Mouse (Mus musculus): Measurements from ENCODE around the gene Ddi2. TPM values are rescaled to one million over a fixed set of nuclear protein-coding genes. Genes with fewer than 3 reads are reported as not detected.
A peak's percentile ranks its signal among the peaks of the same experiment; 100 is the strongest.

Gene Ddi2
- polyA plus RNA-seq, 1 experiment from 2014 or later = 16.8 TPM

DNA sequence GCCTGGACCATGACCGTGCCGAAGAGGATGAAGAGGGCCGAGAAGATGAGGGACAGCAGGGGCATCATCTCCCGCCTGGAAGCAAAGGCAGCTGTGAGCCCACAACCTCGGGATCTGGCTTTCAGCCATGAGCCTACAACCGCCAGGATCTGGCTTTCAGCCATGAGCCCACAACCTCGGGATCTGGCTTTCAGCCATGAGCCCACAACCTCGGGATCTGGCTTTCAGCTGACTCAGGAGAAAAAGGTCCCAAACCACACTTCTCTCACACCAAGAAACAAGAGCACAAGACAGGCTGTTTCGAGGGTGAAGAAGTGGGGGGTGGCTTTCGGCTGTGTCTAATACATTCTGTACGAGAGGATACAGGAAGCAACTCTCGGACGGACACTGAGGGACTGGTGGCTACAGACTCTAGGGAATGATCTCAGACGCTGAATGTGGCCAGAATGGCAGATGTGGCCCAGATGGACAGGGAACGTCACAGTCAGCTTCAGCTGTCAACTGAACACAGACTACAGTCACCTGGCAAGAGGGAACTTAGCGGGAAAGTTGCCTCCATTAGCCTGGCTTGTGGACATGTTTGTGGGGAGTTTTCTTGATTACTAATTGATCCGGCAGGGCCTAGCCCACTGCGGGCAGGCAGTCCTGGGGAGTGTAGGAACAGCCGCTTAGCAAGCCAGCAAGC lies 43.6 kb upstream of the Ddi2 start:
- Histone ChIP-seq H3K27me3 (replicated peaks; ENCODE audit: insufficient read depth, low read length) (no peaks in the 10 kb centered on the region), H3K27ac (ENCODE audit: low read length) (peak overlapping the region; percentile 69), H3K4me3 (ENCODE audit: low read depth, low read length) (no peak overlapping the region), H3K4me1 (ENCODE audit: insufficient read depth, low read depth, low read length) (0 out of 2 replicates have a peak, but pooled peaks cover 4% of the 10 kb centered on the region), H3K9me3 (ENCODE audit: low read length) (no peaks in the 10 kb centered on the region), H3K36me3 (ENCODE audit: insufficient read depth, low read length) (peaks cover 32% of the 10 kb centered on the region), H3K9ac (replicated peaks; ENCODE audit: low read depth) (no peak overlapping the region), H3K4me2 (replicated peaks; ENCODE audit: low read depth, low read length) (peak overlapping the region; percentile 17; the same call in 1 of the 2 replicates)
- peak; percentile 80 for ATAC-seq
- TF ChIP-seq CTCF (IDR thresholded peaks at IDR 0.05) = no peak
- no peak for TF ChIP-seq EP300 (IDR thresholded peaks at IDR 0.05)
- peak; percentile 78 for DNase-seq (ENCODE audit: low spot score)
- 38% methylated on average over 19 of the region's 19 CpGs for whole genome bisulfite sequencing

DNA sequence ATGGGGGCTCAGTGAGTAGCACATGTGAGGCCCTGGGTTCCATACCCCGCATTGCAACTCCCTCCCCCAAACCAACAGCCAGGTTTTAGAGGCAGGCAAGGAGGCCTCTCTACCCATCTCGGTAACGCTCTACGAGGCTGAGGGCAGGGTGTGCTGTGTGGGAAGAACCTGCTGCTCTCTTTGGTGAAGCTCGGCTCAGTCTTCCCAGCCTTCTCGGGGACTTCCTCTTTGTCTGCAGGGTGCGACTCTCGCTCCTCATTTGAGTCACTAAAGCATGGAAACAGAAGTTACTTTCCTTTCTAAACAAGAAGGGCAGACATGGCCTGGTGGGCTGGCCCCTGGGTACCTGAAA lies 43.1 kb upstream of the Ddi2 start:
- WGBS = 55% methylated on average over 8 of the region's 8 CpGs
- Histone ChIP-seq H3K4me2 (replicated peaks; ENCODE audit: low read depth, low read length) (peak overlapping the region; percentile 17; the same call in 1 of the 2 replicates), H3K4me3 (ENCODE audit: low read depth, low read length) (no peak overlapping the region), H3K36me3 (ENCODE audit: insufficient read depth, low read length) (peaks cover 32% of the 10 kb centered on the region), H3K27ac (ENCODE audit: low read length) (peak overlapping the region; percentile 69), H3K4me1 (ENCODE audit: insufficient read depth, low read depth, low read length) (0 out of 2 replicates have a peak, but pooled peaks cover 4% of the 10 kb centered on the region), H3K9me3 (ENCODE audit: low read length) (no peaks in the 10 kb centered on the region), H3K27me3 (replicated peaks; ENCODE audit: insufficient read depth, low read length) (no peaks in the 10 kb centered on the region), H3K9ac (replicated peaks; ENCODE audit: low read depth) (no peak overlapping the region)
- no peak for TF ChIP-seq EP300 (IDR thresholded peaks at IDR 0.05)
- TF ChIP-seq CTCF (IDR thresholded peaks at IDR 0.05) = no peak
- DNase-seq (ENCODE audit: low spot score) = peak; percentile 23
- ATAC-seq = 0 out of 2 replicates have a peak, but pooled peaks have one; percentile 0

DNA sequence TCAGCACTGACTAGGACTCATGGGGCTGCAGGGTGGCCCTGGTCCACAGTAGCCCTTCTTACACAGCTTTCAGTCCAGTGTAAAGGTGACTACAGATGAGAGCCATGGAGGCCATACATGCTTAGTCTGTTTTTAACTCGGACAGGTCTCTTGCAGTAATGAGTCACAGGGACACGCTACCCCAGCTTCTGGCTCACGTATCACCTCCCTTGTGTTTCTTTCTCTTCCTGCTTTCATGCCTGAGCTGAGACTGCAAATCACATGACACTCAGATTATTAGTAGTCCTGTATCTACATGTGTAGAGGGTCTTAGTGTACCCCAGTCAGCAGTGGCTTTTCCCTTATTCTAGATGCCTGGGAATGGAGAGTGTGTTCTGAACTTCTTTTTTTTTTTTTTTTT lies 41.8 kb upstream of the Ddi2 start:
- no peaks in the 10 kb centered on the region for H3K27me3 ChIP-seq (replicated peaks; ENCODE audit: insufficient read depth, low read length)
- H3K9me3 ChIP-seq (ENCODE audit: low read length) = no peaks in the 10 kb centered on the region
- no peak overlapping the region for H3K4me2 ChIP-seq (replicated peaks; ENCODE audit: low read depth, low read length)
- DNase-seq (ENCODE audit: low spot score) (no peak), ATAC-seq (no peak)
- 0 out of 2 replicates have a peak, but pooled peaks cover 4% of the 10 kb centered on the region for H3K4me1 ChIP-seq (ENCODE audit: insufficient read depth, low read depth, low read length)
- H3K36me3 ChIP-seq (ENCODE audit: insufficient read depth, low read length) = peaks cover 24% of the 10 kb centered on the region
- no peak overlapping the region for H3K9ac ChIP-seq (replicated peaks; ENCODE audit: low read depth)
- no peak for TF ChIP-seq CTCF (IDR thresholded peaks at IDR 0.05)
- TF ChIP-seq EP300 (IDR thresholded peaks at IDR 0.05) = no peak
- 96% methylated on average over 3 of the region's 3 CpGs for WGBS
- H3K27ac ChIP-seq (ENCODE audit: low read length) = no peak overlapping the region
- no peak overlapping the region for H3K4me3 ChIP-seq (ENCODE audit: low read depth, low read length)

DNA sequence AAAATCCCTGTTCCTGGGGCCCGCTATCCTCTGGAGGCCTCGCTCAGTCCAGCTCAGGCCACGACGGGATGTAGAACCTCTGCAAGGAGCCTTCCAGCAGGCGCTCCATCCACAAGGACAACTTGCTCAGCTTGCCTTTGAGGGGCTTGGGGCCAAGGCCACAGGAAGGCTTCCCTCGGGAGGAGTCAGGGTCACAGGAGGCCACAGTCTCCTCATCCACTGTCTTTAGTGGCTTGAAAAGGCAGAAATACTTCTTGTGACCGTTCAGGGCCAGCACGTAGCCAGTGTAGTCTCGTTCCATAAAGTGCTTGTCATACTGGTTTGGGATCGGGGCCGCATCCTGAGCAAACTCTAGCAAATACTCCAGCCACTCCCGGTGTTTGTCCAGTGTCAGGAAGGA lies 40.3 kb upstream of the Ddi2 start:
- no peaks in the 10 kb centered on the region for H3K27me3 ChIP-seq (replicated peaks; ENCODE audit: insufficient read depth, low read length)
- H3K9ac ChIP-seq (replicated peaks; ENCODE audit: low read depth) = no peak overlapping the region
- TF ChIP-seq EP300 (IDR thresholded peaks at IDR 0.05) = no peak
- no peak for TF ChIP-seq CTCF (IDR thresholded peaks at IDR 0.05)
- 66% methylated on average over 12 of the region's 12 CpGs for WGBS
- H3K4me1 ChIP-seq (ENCODE audit: insufficient read depth, low read depth, low read length) = 0 out of 2 replicates have a peak, but pooled peaks cover 4% of the 10 kb centered on the region
- ATAC-seq (no peak), DNase-seq (ENCODE audit: low spot score) (no peak)
- no peaks in the 10 kb centered on the region for H3K9me3 ChIP-seq (ENCODE audit: low read length)
- no peak overlapping the region for H3K27ac ChIP-seq (ENCODE audit: low read length)
- no peak overlapping the region for H3K4me2 ChIP-seq (replicated peaks; ENCODE audit: low read depth, low read length)
- peaks cover 24% of the 10 kb centered on the region; the same call in 1 of the 2 replicates for H3K36me3 ChIP-seq (ENCODE audit: insufficient read depth, low read length)
- no peak overlapping the region for H3K4me3 ChIP-seq (ENCODE audit: low read depth, low read length)

DNA sequence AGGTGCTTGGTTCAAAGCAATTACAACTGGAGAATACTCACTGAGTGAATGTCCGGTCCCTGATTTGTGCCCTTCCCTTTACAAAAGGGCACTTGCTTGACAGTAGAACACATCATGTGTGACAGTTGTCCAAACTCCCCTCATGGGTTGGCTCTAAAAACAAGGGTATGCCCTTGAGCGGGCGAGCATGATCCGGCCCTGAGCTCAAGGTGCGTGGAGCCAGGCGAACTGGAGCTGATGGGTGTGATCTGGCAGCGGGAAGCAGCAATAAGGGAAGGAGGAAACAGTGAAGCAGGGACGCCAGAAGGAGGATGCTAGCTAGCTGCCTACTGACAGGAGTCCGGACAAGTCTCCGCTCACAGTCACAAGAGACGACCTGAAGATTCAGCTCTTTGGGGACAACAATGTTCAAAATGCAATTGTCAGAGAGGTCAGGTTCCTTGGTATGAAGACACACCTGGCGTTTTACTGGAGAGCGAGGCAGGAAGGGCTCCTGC lies 38.9 kb upstream of the Ddi2 start:
- ATAC-seq (no peak), DNase-seq (ENCODE audit: low spot score) (no peak)
- no peaks in the 10 kb centered on the region for H3K27me3 ChIP-seq (replicated peaks; ENCODE audit: insufficient read depth, low read length)
- H3K9ac ChIP-seq (replicated peaks; ENCODE audit: low read depth) = no peak overlapping the region
- whole genome bisulfite sequencing = 92% methylated on average over 13 of the region's 13 CpGs
- no peak overlapping the region for H3K4me2 ChIP-seq (replicated peaks; ENCODE audit: low read depth, low read length)
- H3K4me1 ChIP-seq (ENCODE audit: insufficient read depth, low read depth, low read length) = 0 out of 2 replicates have a peak, but pooled peaks cover 4% of the 10 kb centered on the region
- H3K4me3 ChIP-seq (ENCODE audit: low read depth, low read length) = no peak overlapping the region
- H3K9me3 ChIP-seq (ENCODE audit: low read length) = no peaks in the 10 kb centered on the region
- H3K36me3 ChIP-seq (ENCODE audit: insufficient read depth, low read length) = peaks cover 24% of the 10 kb centered on the region; the same call in 1 of the 2 replicates
- no peak overlapping the region for H3K27ac ChIP-seq (ENCODE audit: low read length)
- TF ChIP-seq CTCF (IDR thresholded peaks at IDR 0.05) = no peak
- no peak for TF ChIP-seq EP300 (IDR thresholded peaks at IDR 0.05)

DNA sequence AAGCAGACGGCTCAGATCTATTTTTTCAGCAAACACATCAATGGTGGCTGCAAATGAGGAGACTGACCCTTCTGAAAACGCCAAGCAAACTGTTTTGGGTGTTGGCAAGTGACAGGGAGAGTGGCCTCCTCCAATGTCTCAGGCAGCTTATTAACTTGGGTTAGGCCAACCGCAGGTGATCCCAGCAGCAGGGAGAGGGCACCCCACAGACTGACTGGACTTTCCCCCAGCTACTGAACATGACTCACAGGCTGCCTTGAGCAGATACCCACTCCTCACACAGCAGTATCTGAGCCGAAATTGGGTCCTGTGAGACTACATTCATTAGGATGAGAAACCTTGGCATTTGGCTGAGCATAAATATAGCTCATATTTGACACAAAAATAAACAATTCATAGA lies 37.7 kb upstream of the Ddi2 start:
- no peaks in the 10 kb centered on the region for H3K9me3 ChIP-seq (ENCODE audit: low read length)
- H3K4me1 ChIP-seq (ENCODE audit: insufficient read depth, low read depth, low read length) = no peaks in the 10 kb centered on the region
- no peak for TF ChIP-seq CTCF (IDR thresholded peaks at IDR 0.05)
- TF ChIP-seq EP300 (IDR thresholded peaks at IDR 0.05) = no peak
- no peak for DNase-seq (ENCODE audit: low spot score)
- no peak for ATAC-seq
- 77% methylated on average over 4 of the region's 4 CpGs for WGBS
- no peak overlapping the region for H3K4me2 ChIP-seq (replicated peaks; ENCODE audit: low read depth, low read length)
- H3K36me3 ChIP-seq (ENCODE audit: insufficient read depth, low read length) = peaks cover 24% of the 10 kb centered on the region; the same call in 1 of the 2 replicates
- H3K4me3 ChIP-seq (ENCODE audit: low read depth, low read length) = no peak overlapping the region
- no peak overlapping the region for H3K27ac ChIP-seq (ENCODE audit: low read length)
- no peaks in the 10 kb centered on the region for H3K27me3 ChIP-seq (replicated peaks; ENCODE audit: insufficient read depth, low read length)
- H3K9ac ChIP-seq (replicated peaks; ENCODE audit: low read depth) = no peak overlapping the region

All from lung, postnatal 0 days (tissue).